Mouse (Mus musculus) midbrain, embryonic 13.5 days (tissue): ENCODE data around the gene Serpina3a. TPM values are rescaled to one million over a fixed set of nuclear protein-coding genes. Genes with fewer than 3 reads are reported as not detected.

Source experiments
- ATAC-seq: fragments of 200-750 bp; cut with Nextera tagmentation; 2 replicates; pipeline ENCODE4 v1.8.0; 2017; ENCODE audit warnings: mild to moderate bottlenecking, moderate TSS enrichment, moderate library complexity
- H3K27ac ChIP-seq: fragments of 300-500 bp; sonication (generic); 2 replicates; pipeline ENCODE4 v1.5.1; 2015; ENCODE audit warnings: inconsistent platforms, mild to moderate bottlenecking, moderate library complexity
- H3K27me3 ChIP-seq: fragments of 300-500 bp; sonication (generic); 2 replicates; pipeline ENCODE4 v1.6.1; 2015; ENCODE audit warnings: mild to moderate bottlenecking, inconsistent platforms
- H3K36me3 ChIP-seq: fragments of 300-500 bp; sonication (generic); 2 replicates; pipeline ENCODE4 v1.6.1; 2015; ENCODE audit warnings: mild to moderate bottlenecking, inconsistent platforms
- H3K4me1 ChIP-seq: fragments of 300-500 bp; sonication (generic); replicated peaks from 2 replicates; pipeline ENCODE4 v1.6.1; 2015; ENCODE audit warnings: inconsistent platforms
- H3K4me2 ChIP-seq: fragments of 300-500 bp; sonication (generic); replicated peaks from 2 replicates; pipeline ENCODE4 v1.6.1; 2015; ENCODE audit warnings: moderate library complexity, mild to moderate bottlenecking, inconsistent platforms
- H3K4me3 ChIP-seq: fragments of 300-500 bp; sonication (generic); replicated peaks from 2 replicates; pipeline ENCODE4 v1.5.1; 2015; ENCODE audit warnings: mild to moderate bottlenecking, inconsistent platforms
- H3K9ac ChIP-seq: fragments of 300-500 bp; sonication (generic); replicated peaks from 2 replicates; pipeline ENCODE4 v1.6.1; 2015; ENCODE audit warnings: mild to moderate bottlenecking, inconsistent platforms
- H3K9me3 ChIP-seq: fragments of 300-500 bp; sonication (generic); 2 replicates; pipeline ENCODE4 v1.6.1; 2016; ENCODE audit warnings: mild to moderate bottlenecking, inconsistent platforms
- WGBS: fragments of 180-500 bp; shearing (Covaris S2); methylation state at CpG from one replicate; pipeline ENCODE4 v1.1.7; 2015; 5-methylcytosine and 5-hydroxymethylcytosine counted together
- polyA plus RNA-seq: library from polyadenylated mRNA; unstranded; fragments of >200 nt; fragmentation: Nextera tagmentation; extraction: Ambion mirVana; gene quantifications from 2 replicates; pipeline ENCODE4 v1.2.1, GENCODE M21; 2015

Serpina3a gene
- polyA plus RNA-seq, 1 experiment from 2014 or later = not detected

DNA sequence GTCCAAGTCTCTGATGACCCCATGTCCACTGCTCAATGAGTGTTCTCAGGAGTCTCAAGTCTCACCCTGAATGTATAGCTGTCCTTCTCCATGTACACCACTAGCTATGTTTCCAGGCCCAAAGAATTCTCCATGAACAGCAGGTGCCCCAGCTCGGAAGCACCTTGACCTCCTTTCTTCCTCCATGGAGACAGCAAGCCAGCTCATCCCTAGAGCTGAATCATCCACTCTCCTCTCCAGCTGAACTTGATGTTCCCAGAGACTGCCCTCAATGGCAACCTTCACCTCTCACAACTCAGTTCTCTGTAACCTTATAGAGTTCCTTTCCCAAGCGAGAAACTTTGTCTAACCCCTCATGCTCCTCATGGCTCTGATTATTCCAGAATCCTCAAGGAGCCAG, 33.0 kb downstream of the Serpina3a start:
- WGBS = 87% methylated on average over 2 of the region's 2 CpGs
- no peaks in the 10 kb centered on the region for H3K9me3 ChIP-seq
- H3K4me2 ChIP-seq = no peak overlapping the region
- H3K27ac ChIP-seq = no peak overlapping the region
- H3K4me1 ChIP-seq = no peaks in the 10 kb centered on the region
- ATAC-seq = no peak
- no peaks in the 10 kb centered on the region for H3K36me3 ChIP-seq
- no peak overlapping the region for H3K4me3 ChIP-seq
- no peak overlapping the region for H3K9ac ChIP-seq
- no peaks in the 10 kb centered on the region for H3K27me3 ChIP-seq

DNA sequence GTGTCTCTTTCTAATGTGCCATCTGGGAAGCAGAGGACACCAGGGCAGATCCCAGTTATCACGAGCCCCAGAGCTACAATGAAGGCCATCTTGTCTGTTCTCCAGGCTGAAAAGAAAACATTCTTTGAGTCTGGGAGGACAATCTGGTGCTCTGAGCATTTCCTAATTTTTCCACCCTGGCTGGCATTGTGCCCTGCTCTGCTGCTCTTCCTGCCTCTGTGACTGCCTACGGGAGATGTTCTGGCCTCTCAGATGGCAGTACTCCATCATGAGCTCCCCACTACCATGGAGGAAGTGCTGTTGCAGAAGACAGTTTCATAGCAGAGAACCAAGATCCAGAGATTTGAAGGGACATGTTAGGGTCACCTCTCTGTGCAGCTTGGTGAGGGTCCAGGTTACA, 39.5 kb downstream of the Serpina3a start:
- H3K27me3 ChIP-seq = no peaks in the 10 kb centered on the region
- H3K27ac ChIP-seq = no peak overlapping the region
- no peak for ATAC-seq
- no peak overlapping the region for H3K9ac ChIP-seq
- H3K9me3 ChIP-seq = no peaks in the 10 kb centered on the region
- H3K36me3 ChIP-seq = no peaks in the 10 kb centered on the region
- 84% methylated on average over 2 of the region's 2 CpGs for WGBS
- H3K4me3 ChIP-seq = no peak overlapping the region
- no peaks in the 10 kb centered on the region for H3K4me1 ChIP-seq
- no peak overlapping the region for H3K4me2 ChIP-seq

DNA sequence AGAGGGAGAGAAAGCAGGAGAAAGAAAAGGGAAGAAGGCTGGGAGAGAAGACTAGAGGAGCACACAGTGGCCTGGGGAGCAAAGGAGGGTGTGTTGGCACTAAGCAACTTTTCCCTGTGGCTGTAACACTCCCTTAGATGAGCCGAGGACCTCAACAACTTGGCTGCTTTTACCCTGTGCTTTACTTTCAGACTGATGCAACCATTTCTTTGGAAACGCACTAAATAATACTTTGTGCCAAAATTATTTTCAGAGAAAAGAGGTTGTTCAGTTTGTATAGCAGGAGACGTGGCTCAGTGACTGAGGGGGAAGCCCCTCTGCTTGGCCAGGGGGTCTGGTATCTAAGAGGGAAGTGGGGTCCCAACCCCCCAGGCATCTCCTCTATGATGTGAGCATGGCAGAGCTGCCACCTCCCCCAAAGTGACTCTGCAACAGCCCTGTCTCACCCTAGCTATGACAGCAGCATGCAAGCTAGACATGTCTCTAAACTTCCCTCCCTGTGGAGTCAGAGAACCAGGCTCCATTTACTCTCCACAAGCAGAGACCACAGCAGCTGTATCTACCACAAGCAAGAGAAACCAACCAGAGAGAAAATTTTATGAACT, 40.6 kb downstream of the Serpina3a start:
- Histone ChIP-seq H3K4me3 (no peak overlapping the region), H3K27me3 (no peaks in the 10 kb centered on the region), H3K4me1 (no peaks in the 10 kb centered on the region), H3K9ac (no peak overlapping the region), H3K36me3 (no peaks in the 10 kb centered on the region), H3K4me2 (no peak overlapping the region), H3K9me3 (no peaks in the 10 kb centered on the region), H3K27ac (no peak overlapping the region)
- ATAC-seq = no peak
- WGBS = 82% methylated on average over 3 of the region's 3 CpGs

DNA sequence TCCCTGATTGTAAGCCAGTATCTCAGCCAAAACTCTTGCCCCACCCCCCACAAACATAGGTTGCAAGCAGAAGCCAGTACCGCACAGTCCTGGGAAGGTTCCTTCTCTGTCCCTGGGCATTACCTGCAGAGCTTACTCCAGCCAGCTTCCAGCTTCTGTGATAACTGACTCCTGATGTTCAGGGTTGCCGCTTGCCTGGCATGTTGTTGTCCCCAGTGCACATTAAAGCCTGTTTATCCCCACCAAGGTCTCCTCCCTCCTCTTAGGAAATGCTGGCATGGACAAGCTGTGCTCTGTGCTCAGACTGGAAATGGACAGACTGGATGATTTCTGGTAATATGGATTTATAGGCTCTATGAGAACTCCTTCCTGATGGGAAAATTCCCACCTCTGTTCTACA, 41.1 kb downstream of the Serpina3a start, which contains the start of gene Serpina3c:
Serpina3c (minus strand) TSS at position 215 of the 400 bp plus-strand sequence.
- Histone ChIP-seq H3K27ac (no peak within 1 kb of the TSS), H3K4me3 (no peak within 1 kb of the TSS), H3K9ac (no peak within 1 kb of the TSS), H3K27me3 (no peaks in the 10 kb centered on the region), H3K9me3 (no peaks in the 10 kb centered on the region), H3K4me1 (no peaks in the 10 kb centered on the region), H3K4me2 (no peak within 1 kb of the TSS), H3K36me3 (no peaks in the 10 kb centered on the region)
- WGBS = 89% methylated on average over 2 of the region's 2 CpGs
- ATAC-seq = no peak

Other genes with a start within 250 kb of the Serpina3a start
- 0.50 TPM in 1 of 2 replicates, not detected in the other for gene Serpina1a, start 249.2 kb upstream of the Serpina3a start, polyA plus RNA-seq
- gene Serpina1c, start 207.8 kb upstream of the Serpina3a start, polyA plus RNA-seq = 0.22 TPM in 1 of 2 replicates, not detected in the other
- gene Serpina1e, start 153.7 kb upstream of the Serpina3a start, polyA plus RNA-seq = 0.16 TPM in 1 of 2 replicates, not detected in the other
- not detected in 2 replicates for gene Serpina11, start 122.8 kb upstream of the Serpina3a start, polyA plus RNA-seq
- gene Serpina9, start 99.0 kb upstream of the Serpina3a start, polyA plus RNA-seq = not detected in 2 replicates
- gene Serpina12, start 68.3 kb upstream of the Serpina3a start, polyA plus RNA-seq = not detected in 2 replicates
- not detected in 2 replicates for gene Serpina5, start 11.6 kb upstream of the Serpina3a start, polyA plus RNA-seq
- gene Serpina3b, start 15.3 kb downstream of the Serpina3a start, polyA plus RNA-seq = not detected in 2 replicates
- not detected in 2 replicates for gene Serpina3c, start 41.1 kb downstream of the Serpina3a start, polyA plus RNA-seq
- gene Serpina3f, start 101.8 kb downstream of the Serpina3a start, polyA plus RNA-seq = 0.07 and 0.13 TPM in 2 replicates
- 0.26 and 0.36 TPM in 2 replicates for gene Serpina3g, start 123.5 kb downstream of the Serpina3a start, polyA plus RNA-seq
- gene Serpina3i, start 150.4 kb downstream of the Serpina3a start, polyA plus RNA-seq = not detected in 2 replicates
- gene Serpina3j, start 201.8 kb downstream of the Serpina3a start, polyA plus RNA-seq = not detected in 2 replicates
- gene Serpina3k, start 225.8 kb downstream of the Serpina3a start, polyA plus RNA-seq = not detected in 2 replicates
- gene Serpina3m, start 225.8 kb downstream of the Serpina3a start, polyA plus RNA-seq = not detected in 2 replicates